Mouse (Mus musculus) liver (tissue): ENCODE results near the gene Dcaf7.

ENCODE experiments used
- DNase-seq: peaks from one replicate; pipeline ENCODE4 v3.0.0-alpha.2; 2020; ENCODE audit warnings: mixed read lengths

Gene Dcaf7

DNA sequence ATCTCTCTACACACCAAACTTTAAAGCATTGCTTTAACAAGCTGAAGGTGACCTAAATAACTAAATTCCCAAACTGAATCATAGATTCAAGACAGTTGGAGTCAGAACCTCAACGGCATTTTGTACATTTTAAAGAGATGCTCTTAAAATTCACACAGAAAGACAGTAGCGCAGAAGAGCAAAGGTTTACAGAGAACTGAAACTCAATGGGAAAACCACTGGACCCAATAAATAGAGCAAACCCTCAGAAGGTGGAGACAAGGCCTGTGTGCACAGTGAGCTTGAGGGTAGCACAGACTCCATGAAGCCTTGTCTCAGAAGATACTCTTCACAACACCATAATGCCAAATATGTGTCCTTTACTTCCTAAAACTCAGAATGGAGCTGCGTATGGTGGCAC, 9.1 kb downstream of the Dcaf7 start:
- DNase-seq: no peak

DNA sequence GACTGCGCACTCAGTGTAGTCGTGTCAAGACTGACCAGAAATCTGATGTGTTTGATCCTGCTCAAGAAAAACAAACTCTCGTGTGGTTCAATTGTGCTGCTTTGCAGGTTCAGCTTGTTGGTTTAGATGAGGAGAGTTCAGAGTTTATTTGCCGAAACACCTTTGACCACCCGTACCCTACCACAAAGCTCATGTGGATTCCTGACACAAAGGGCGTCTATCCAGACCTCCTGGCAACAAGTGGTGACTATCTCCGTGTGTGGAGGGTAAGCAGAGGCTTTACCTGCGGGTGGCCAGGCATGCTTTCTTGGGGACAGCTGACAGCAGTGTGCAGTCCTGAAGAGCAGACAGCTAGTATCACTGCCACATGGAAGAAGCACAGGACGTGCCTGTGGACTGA, 9.9 kb downstream of the Dcaf7 start:
- DNase-seq: no peak

DNA sequence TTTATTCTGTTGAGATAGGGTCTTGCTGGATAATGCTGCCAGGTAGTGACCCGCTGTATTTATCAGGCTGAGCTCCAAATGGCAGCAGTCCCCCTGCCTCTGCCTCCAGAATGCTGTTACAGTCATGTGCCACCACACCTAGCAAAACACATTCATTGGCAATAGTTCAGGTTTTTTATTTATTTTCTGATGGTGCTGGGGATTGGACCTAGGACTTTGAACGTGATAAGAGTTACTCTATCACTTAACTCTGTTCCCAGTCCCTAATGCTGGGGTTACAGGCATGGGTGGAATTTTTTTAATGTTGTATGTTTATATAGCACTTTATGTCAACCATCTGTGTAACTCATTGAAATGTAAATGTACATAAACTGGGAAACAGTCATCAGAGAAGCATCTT, 17.2 kb downstream of the Dcaf7 start:
- DNase-seq: no peak

DNA sequence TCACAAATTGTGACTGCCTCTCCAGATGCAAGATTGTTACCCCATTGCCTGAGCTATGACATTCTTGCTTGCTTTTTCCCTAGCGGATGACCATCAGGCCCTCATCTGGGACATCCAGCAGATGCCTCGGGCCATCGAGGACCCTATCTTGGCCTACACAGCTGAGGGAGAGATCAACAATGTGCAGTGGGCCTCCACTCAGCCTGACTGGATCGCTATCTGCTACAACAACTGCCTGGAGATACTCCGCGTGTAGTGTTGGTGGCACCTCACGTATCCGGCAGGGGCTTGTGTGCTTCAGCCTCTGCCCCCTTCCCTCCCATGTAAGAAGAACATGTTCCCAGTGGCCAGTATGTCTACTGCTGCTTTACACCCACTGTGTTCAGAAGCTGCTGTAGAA, 17.9 kb downstream of the Dcaf7 start:
- DNase-seq: peak; percentile 32

DNA sequence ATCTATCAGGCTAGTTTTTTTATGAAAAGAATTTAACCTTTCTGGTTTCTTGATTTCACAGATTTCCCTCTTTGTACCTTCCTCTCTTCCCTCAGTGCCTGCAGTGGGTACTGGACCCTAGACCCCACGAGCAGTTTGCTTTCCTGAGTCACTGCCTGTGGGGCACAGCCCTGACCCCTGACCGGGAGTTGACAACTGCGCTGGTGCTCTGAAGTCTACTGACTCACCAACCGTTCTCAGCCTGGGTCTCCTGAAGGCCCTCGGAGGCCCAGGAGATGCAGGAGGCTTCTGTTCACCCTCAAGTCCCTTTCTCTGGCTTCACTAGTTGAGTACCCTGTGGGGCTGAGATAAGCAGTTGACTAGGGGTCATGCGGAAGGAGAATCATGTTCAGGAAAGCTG, 18.7 kb downstream of the Dcaf7 start:
- DNase-seq: no peak

DNA sequence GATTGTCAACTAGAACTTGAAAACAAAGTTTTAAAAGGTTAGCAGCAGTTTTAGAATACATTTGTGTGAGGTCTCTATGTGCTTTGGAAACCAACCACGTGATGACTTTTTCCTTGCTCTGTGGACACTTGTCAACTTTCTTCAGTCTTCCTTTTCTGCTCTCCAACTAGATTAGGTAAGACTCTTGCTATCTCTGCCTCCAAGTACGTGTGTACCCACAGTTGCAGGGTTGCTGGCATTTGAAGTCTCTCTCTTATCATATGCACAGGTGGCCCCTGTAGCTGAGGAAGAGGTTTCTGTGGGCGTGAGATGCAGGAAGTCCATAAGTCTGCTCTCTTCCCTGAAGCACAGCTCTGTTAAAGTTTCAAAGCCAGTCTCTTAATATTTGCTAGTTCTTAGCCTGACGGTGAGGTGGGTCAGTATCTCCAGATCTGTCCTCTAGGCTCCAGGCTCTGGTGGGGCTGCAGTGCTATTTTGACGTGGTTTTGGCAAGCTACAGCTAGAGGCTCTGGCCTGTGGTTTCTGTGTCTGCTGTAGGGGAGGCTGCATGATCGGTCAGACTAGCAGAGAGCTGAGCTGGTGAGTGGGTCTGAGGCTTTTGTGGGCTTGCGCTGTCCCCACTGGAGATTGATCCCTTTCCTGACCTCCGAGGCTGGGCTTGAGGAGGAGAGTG, 20.3 kb downstream of the Dcaf7 start:
- peak; percentile 55 for DNase-seq

DNA sequence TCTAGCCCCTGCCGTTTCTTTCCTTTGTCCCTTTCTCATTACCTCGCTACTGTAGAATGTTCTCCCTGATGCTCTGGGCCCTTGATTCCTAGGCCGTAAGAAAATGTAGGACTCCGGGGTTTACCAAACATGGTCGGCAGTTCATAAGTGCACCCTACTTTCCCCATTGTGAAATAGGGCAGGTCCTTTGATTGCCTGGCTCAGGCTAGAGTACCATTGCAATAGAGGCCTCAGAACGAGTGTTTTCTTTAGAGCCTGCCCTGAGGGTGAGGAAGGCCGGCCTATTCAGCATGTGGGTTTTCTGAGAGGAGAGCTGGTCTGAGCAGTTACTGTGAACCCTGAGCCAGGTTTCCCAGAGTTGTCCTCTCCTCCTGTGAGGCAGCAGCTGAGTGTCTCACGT, 21.3 kb downstream of the Dcaf7 start:
- DNase-seq: no peak

DNA sequence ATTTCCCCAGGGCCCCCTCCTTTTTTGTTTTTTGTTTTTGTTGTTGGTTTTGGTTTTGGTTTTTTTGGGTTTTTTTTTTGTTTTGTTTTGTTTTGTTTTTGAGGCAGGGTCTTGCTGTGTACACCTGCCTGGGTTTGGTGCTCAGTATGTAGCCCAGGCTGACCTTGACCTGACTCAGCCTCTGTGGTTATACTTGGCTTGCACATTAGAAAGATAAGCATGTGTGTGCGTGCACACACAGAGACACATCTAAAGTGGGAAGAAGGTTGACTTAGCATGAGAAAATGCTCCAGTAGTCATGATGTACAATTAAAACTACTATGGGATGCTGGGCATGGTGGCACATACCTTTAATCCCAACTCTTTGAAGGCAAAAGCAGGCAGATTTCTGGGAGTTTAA, 23.9 kb downstream of the Dcaf7 start:
- no peak for DNase-seq

DNA sequence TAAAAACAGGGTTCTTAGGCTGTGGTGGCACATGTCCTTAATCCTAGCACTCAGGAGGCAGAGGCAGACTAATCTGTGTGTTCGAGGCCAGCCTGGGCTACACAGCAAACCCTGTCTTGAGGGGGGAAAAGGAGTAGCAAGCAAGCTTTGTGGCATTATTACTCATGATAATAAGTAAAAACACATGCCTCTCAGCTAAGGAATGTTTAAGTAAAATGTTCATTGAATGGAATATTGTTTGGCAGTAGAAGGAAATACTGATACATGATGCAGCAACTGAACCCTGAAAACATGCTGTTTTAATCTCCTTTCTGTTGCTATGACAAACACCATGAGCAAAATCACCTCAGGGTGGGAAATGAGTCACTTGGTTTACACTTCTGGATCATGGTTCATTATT, 24.6 kb downstream of the Dcaf7 start:
- DNase-seq: no peak

DNA sequence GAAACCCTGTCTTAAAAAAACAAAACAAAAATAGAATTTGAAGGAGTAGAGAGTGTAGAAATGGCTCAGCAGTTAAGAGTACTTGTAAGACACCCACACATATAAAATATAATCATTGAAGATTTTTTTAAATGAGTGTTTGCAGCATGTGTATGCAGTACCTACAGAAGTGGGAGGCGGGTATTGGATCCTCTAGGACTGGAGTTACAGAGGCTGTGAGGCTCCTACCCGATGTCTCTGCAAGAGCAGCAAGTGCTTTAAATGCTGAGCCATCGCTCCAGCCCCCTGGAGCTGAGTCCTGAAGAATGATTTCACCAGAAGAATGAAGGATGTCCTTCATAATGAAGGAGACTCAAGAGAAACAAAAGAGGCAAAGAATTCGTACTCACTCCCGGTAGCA, 27.1 kb downstream of the Dcaf7 start:
- DNase-seq: no peak

DNA sequence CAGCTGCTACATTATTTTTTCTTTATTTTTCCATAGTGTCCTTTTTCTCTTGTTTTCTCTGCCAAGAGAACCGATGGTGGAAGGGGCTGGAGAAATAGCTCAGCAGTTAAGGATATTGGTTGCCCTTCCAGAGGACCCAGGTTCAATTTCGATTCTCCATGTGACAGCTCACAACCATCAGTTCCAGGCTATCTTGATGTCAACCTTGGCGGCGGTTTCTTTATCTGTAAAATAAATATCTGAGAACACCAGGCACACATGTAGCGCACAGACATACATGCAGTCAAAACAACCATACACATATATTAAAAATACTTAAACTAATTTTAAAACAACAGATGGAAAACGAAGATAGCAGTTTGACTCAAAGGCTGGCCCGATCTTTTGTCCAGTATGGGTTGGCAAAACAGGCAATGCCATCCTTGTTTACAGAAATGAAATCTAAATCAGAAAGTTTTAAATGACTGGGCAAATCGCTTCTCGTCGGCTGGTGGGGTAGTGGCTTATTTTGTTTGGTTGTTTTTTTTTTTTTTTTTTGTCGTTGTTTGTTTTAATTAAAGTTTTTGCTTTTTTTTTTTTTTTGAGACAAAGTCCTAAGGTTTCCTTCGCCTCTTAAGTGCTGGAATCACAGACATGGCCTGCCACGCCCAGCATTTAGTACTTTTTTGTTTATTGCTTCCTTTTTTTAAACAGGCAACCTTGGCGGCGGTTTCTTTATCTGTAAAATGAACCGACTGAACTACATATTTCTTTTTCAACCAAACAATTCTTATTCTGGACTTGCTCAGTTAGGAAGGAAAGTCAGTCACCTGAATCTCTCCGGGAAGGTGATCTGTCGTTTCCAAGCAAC, 28.6 kb downstream of the Dcaf7 start:
- no peak for DNase-seq

DNA sequence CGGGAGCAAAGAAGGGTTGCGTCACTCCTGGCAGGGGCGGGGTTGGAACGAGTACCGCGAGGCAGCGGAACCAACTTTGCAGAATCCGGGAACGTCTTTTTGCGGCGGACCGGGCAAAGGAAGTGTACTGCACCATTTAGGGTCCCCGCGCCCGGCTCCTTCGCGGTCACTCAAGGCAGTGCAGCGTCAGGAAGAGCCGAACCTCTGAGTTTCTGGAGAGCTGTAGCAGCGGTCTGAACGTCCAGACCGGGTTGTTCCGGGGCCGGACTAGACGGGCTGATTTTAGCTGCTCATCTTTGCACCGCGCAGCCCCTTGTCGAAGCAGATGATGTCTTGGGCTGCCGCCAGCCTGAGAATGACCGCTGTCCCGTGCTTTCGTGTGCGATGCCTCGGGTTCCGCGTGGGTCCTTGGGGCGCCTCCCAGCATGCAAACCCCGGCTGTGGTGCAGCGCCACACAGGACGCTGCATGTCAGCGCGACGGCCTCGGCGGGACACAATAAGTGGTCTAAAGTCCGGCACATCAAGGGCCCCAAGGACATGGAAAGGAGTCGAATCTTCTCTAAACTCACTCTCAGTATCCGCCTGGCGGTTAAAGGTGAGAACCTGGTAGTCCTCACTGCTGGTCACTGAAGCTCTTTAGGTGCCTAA, 29.4 kb downstream of the Dcaf7 start, which contains the start of gene Taco1:
Gene Taco1, plus strand, starts transcription at position 139 of the 649 bp plus-strand sequence.
- peak; percentile 92 for DNase-seq

DNA sequence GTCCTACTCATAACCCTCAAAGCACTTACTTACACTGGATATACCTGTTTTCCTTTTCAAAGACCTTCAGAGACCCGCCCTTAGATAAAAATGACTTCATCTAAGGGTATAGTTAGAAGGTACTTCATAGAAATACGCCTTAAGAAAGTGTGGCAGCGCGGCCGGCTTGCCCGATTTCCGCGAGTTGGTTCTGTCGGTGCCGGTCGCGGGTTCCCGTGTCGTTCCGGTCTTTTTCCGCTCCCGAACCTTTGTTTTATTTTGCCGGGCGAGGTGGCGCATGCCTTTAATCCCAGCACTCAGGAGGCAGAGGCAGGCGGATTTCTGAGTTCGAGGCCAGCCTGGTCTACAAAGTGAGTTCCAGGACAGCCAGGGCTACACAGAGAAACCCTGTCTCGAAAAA, 29.9 kb downstream of the Dcaf7 start:
- DNase-seq: peak; percentile 76

DNA sequence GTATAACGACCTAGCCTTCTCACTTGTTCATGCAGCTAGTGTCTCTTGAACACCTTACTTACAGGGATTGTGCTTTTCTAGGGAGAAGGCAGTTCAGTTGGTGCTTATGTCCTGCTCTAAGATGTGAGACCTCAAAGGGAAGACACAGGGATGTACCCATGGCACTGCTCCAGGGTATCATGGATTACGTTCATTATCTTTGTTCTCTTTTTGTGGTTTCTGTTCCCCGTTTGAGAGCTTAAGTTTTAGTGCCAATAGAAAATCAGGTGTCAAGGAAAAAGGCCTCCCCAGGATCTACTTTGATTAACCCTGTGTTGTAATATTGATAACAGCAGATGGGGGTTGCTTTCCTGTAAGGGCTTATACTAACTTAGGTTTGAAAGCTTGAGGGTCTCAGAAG, 37.1 kb downstream of the Dcaf7 start:
- DNase-seq: no peak

DNA sequence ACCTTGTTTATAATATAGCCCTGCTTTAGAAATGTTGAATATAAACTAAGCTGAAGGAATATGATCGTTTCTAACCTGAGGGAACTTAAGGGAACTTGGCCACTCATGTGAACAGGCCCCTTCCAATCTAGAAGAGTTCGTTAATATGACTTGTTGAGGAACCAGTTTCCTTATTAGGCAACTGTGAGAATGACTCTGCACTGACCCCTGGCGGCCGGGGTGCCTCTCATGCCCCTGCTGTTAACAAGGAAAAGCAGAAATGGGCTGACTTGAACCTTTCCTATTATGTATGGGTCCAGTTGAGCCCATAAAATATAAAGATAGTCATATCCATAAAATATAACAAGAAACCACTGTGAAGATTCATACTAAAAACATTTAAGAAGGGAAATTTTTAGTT, 39.6 kb downstream of the Dcaf7 start:
- DNase-seq: peak; percentile 88

DNA sequence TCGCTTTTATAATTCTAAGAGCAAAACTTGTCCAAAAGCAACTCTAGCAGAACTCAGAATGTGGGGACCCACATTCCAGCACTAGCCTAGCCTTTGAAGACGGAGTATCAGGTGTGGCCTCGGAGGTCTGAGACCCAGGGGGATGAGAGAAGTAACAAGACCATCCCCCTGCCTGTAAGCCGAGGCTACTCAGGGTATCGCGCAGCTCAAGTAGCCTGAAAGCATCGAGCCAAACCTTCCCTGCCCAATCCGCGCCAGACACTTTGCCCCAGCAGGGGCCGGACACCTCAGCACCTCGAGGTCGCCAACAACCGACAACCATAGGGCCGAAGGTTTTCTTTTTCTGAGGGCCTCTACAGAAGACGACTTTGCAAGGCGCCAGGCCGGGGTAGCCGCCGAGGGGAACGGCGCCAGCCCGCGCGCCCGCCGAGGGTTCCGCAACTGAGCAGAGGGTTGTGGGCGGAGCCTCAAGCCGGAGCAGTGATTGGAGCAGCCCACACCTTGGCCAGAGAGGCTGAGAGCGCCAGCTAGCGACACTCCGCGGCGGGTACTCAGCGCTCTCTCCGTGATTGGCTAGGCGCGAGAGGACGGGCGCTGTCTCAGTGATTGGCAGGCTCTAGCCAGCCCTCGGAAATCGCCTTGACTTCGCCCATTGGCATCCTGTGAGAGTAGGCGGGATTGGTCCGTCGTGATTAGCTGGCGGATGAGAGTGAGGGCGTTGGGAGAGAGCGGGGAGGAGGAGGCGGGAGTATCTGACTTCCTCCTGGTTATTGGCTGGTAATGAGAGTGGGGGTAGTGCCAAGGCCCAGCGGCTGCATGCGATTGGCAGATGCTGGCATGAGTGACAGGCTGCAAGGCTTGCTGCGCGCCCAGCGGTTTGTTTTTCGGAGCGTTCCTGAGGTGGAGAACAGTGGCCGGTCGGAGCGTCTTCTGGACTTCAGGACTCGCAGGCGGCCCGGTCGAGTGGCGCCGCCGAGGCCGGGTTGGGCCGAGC, 47.3 kb downstream of the Dcaf7 start, which contains the start of gene Map3k3:
Gene Map3k3, plus strand, starts transcription at position 906 of the 994 bp plus-strand sequence.
- DNase-seq: peak; percentile 96

DNA sequence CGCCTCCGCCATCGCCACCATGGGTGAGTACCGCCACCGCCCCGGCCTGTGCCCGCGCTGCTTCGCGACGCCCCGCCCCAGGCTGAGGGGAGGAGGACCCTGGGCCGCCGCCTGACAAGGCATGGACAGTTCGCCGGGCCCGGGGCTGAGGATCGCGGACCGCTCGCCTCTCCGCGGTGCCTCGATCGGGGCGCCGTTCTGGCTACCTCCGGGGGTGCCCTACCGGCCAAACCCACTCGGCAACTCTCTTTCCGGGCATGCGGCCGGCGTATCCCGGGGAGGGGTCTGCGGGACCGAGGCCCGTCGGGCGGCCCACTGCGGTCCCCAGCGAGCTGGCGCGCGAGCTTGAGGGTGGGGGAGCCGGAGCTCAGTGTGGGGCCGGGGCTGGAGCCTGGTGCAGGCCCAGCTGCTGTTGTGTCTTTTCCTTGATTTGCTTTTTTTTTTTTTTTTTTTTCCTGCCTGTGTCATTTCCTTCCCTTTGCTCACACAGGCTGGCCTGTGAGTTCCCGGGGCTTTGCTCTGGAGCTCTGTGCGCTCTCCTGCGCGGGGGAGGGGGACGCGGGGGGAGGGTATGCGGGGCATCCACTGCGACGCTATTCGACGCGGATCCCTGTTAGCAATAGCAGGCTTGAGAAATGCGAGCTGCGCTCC, 48.4 kb downstream of the Dcaf7 start:
- peak; percentile 81 for DNase-seq

DNA sequence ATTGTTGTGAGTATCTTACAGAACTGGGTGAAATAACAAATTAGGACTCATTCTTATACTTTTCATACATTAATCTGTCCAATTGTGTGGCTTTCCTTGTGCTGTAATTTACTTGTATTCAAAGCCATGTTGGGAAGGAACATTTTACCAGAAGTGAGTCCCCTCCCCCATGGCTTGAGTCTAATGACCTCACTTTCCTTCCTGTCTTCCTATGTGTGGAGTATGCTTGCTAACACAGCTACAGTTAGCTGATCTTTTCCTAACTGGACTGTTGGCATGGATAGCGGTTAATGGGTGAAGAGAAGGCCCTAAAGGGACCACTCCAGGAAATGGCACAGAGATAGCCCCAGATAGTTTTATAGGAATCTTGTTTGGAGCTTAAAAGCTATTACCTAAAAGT, 61.6 kb downstream of the Dcaf7 start:
- DNase-seq: no peak

DNA sequence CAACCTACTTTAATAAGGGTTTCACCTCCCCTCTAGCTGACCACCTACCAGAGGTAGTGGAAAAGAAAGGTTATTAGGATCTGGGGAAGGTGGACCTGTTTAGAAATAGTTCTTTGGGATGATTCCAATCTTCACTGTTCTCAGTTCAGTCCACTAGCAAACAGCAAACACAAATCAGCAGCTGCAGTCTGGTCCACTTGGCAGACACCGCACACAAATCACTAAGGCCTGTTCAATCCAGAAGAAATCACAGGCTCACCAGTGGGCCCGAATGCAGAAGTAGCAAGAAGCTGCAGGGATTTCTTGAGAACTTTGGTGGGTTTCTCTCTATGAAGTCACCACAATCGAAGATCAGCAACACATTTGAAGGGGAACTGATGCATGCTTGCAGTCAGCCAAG, 66.2 kb downstream of the Dcaf7 start:
- DNase-seq: no peak

DNA sequence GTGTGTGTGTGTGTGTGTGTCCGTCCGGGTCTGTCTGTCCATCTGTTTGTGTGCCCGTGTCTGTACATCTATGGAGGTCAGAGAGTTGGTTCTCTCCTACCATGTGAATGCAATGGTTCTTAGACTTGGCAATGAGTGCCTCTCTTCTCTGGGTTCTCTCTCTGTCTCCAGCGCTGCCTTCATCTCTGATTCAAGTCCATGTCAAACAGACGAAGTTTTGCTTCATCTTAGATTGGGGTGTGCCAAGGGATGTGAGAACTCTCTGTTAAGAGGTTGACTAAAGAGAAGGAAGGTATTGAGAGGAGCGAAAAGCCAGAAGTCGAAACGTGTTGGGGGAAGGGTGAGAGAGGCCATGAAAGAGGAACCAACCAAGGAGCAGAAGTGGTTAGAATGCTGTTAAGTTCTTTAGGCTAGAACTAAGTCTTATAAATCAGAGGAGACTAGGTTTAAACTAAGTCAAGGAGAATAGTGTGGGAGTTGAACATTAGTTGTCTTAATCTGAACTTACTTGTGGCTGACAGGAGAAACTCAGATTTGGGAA, 69.4 kb downstream of the Dcaf7 start:
- DNase-seq: peak; percentile 4
